Mouse (Mus musculus) kidney, embryonic 15.5 days (tissue): ENCODE data around the gene Errfi1. TPM values are rescaled to one million over a fixed set of nuclear protein-coding genes. Genes with fewer than 3 reads are reported as not detected.
A peak's percentile ranks its signal among the peaks of the same experiment; 100 is the strongest.

Source experiments
- ATAC-seq: fragments of 200-750 bp; cut with Nextera tagmentation; replicated peaks from 2 replicates; pipeline ENCODE4 v1.8.0; 2017; ENCODE audit warnings: moderate TSS enrichment; ENCODE audit not compliant: low FRiP score
- H3K27ac ChIP-seq: fragments of 300-500 bp; sonication (generic); 2 replicates; pipeline ENCODE4 v1.5.1; 2015; ENCODE audit warnings: mild to moderate bottlenecking, inconsistent platforms
- H3K27me3 ChIP-seq: fragments of 300-500 bp; sonication (generic); 2 replicates; pipeline ENCODE4 v1.6.1; 2015; ENCODE audit warnings: inconsistent platforms
- H3K36me3 ChIP-seq: fragments of 300-500 bp; sonication (generic); 2 replicates; pipeline ENCODE4 v1.6.1; 2015; ENCODE audit warnings: inconsistent platforms
- H3K4me1 ChIP-seq: fragments of 300-500 bp; sonication (generic); 2 replicates; pipeline ENCODE4 v1.6.1; 2015; ENCODE audit warnings: inconsistent platforms
- H3K4me2 ChIP-seq: fragments of 300-500 bp; sonication (generic); 2 replicates; pipeline ENCODE4 v1.6.1; 2015; ENCODE audit warnings: moderate library complexity, mild to moderate bottlenecking, inconsistent platforms
- H3K4me3 ChIP-seq: fragments of 300-500 bp; sonication (generic); replicated peaks from 2 replicates; pipeline ENCODE4 v1.5.1; 2015; ENCODE audit warnings: mild to moderate bottlenecking, inconsistent platforms
- H3K9ac ChIP-seq: fragments of 300-500 bp; sonication (generic); 2 replicates; pipeline ENCODE4 v1.6.1; 2015; ENCODE audit warnings: mild to moderate bottlenecking, inconsistent platforms
- H3K9me3 ChIP-seq: fragments of 300-500 bp; sonication (generic); replicated peaks from 2 replicates; pipeline ENCODE4 v1.6.1; 2016; ENCODE audit warnings: inconsistent platforms
- WGBS: fragments of 180-500 bp; shearing (Covaris S2); methylation state at CpG from one replicate; pipeline ENCODE4 v1.1.7; 2015; ENCODE audit warnings: mixed read lengths; 5-methylcytosine and 5-hydroxymethylcytosine counted together
- polyA plus RNA-seq: library from polyadenylated mRNA; unstranded; fragments of >200 nt; fragmentation: Nextera tagmentation; extraction: Ambion mirVana; gene quantifications from 2 replicates; pipeline ENCODE4 v1.2.1, GENCODE M21; 2015

The Errfi1 gene
- polyA plus RNA-seq, 1 experiment from 2014 or later = 34.2 TPM

DNA sequence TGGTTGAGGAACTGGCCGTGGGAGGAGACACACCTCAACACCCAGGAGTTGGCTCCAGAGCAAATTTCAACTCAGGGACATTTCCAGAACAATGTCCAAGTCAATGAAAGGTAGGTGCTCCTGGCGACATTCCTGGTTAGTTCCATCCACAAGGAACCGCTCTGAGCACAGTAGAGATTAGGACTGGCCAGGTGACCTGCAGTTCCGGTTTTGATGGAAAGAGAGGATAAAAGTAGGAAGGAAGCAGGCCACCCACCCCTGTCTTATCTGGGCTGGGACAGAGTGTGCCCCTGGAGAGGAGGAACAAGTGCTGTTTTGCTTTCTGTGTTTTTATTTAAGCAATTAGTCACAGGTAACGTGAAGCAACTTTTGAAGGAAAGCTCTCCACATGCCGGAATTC, 28.8 kb upstream of the Errfi1 start:
- ATAC-seq = 0 out of 2 replicates have a peak, but pooled peaks have one; percentile 20
- H3K4me3 ChIP-seq = no peak overlapping the region
- WGBS = 39% methylated on average over 6 of the region's 6 CpGs
- no peak overlapping the region for H3K4me2 ChIP-seq
- no peaks in the 10 kb centered on the region for H3K9me3 ChIP-seq
- H3K36me3 ChIP-seq = no peaks in the 10 kb centered on the region
- peaks cover 82% of the 10 kb centered on the region for H3K4me1 ChIP-seq
- no peak overlapping the region for H3K9ac ChIP-seq
- peak overlapping the region; percentile 93 for H3K27ac ChIP-seq
- no peaks in the 10 kb centered on the region for H3K27me3 ChIP-seq

DNA sequence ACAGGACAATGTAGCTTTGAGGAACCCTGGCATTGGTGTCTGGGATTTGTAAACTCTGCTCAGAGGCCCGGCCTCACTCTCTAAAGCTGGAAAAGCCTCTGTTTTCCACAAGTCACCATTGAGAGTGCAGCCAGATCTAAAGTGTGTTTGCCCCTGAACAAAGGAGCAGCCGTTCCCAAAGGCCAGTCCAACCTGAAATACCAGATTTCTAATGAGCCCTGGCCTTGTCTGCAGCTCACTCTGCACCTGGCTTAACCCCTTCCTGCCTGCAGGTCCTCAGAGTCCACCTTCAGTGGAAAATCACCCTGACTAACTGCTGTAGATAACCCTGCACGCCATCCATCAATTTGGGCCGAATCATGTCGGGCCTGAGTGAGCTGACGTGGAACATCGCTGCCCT, 28.2 kb upstream of the Errfi1 start:
- ATAC-seq = peak; percentile 63
- Histone ChIP-seq H3K4me3 (no peak overlapping the region), H3K4me2 (peak overlapping the region; percentile 5; the same call in 1 of the 2 replicates), H3K9me3 (no peaks in the 10 kb centered on the region), H3K9ac (peak overlapping the region; percentile 15; the same call in 1 of the 2 replicates), H3K27me3 (no peaks in the 10 kb centered on the region), H3K27ac (peak overlapping the region; percentile 93), H3K4me1 (peaks cover 77% of the 10 kb centered on the region), H3K36me3 (no peaks in the 10 kb centered on the region)
- WGBS = 16% methylated on average over 7 of the region's 7 CpGs

DNA sequence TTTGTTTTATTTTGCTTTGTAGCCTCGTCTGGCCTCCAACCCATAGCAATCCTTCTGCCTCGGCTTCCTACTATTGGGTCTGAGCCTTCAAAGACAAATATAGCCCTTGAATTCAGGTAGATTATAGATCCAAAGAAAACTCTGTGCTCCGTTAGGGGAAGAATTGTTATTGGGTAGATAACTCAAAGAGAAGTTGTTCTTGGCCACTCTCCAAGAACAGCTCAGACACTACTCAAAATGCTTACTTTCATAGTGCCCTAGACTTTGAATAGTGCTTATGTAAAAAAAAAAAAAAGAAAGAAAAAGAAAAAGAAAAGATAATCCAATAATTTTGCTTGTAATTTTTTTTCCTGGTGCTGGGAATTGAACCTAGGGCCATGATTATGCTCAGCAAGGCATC, 22.4 kb upstream of the Errfi1 start:
- Histone ChIP-seq H3K4me1 (peaks cover 30% of the 10 kb centered on the region), H3K36me3 (no peaks in the 10 kb centered on the region), H3K4me3 (no peak overlapping the region), H3K9ac (no peak overlapping the region), H3K27me3 (no peaks in the 10 kb centered on the region), H3K4me2 (no peak overlapping the region), H3K27ac (no peak overlapping the region), H3K9me3 (no peaks in the 10 kb centered on the region)
- 53% methylated on average over 3 of the region's 3 CpGs for WGBS
- ATAC-seq = no peak

DNA sequence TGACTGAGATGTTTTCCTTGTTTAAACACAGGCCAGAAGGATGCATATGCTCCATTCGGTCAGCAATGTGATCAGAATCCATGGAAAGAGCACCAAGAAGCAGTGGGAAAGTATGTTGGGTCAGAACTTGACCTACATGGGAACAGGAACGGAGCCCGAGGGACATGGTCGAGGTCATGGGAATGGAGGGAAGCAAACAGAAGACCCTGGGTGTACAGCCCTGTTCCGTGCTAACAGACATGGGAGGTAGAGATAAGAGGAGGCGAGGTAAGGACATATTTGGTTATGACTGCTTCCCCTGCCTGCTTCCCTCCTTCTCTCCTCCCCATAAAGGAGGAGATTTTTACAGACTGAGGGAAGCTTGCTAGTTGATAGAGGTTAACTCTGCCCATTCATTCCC, 21.8 kb upstream of the Errfi1 start:
- Histone ChIP-seq H3K27ac (no peak overlapping the region; the same call in 1 of the 2 replicates), H3K36me3 (no peaks in the 10 kb centered on the region), H3K4me3 (no peak overlapping the region), H3K4me2 (no peak overlapping the region), H3K9me3 (no peaks in the 10 kb centered on the region), H3K9ac (no peak overlapping the region), H3K4me1 (peaks cover 24% of the 10 kb centered on the region), H3K27me3 (no peaks in the 10 kb centered on the region)
- 85% methylated on average over 6 of the region's 6 CpGs for WGBS
- no peak for ATAC-seq

DNA sequence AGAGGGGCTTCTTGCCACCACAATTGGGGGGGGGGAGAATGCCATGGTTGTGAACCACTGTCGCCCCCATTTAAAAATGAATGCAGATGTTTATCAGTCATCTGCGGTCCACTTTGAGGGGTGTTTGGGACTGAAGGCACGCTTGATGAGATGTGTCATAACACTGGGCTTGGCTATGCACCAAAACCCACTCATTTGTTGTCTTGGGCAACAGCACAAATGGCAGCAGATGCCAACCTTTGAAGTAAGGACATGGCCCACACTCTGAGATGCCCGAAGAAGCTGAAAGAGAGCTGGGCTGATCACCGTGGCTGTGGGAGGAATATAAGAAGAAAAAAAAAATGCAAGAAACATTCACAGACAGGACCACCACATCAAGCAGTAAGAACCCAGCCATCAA, 18.6 kb upstream of the Errfi1 start:
- no peak overlapping the region for H3K27ac ChIP-seq
- H3K36me3 ChIP-seq = no peaks in the 10 kb centered on the region
- no peak overlapping the region for H3K9ac ChIP-seq
- no peak for ATAC-seq
- 75% methylated on average over 5 of the region's 5 CpGs for WGBS
- 0 out of 2 replicates have a peak, but pooled peaks cover 10% of the 10 kb centered on the region for H3K4me1 ChIP-seq
- no peaks in the 10 kb centered on the region for H3K9me3 ChIP-seq
- no peaks in the 10 kb centered on the region for H3K27me3 ChIP-seq
- H3K4me2 ChIP-seq = no peak overlapping the region
- no peak overlapping the region for H3K4me3 ChIP-seq

DNA sequence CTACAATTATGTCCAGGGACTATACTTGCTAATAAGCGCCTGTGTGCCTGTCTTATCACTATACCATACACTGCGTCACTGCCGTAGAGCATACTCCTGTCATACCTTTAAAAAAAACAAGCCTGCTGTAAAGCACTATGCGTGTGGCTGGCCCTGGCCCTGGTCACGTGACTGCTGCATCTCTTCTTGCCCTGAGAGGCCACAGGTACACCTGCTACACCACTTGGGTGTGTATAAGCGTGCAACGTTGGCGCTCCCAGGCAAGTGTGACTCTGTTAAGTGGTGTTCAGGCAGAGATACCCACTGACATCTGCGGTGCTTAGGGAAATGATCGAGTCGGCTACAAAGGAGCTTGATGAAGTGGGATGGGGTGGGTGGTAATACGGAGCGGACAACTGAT, 17.5 kb upstream of the Errfi1 start:
- H3K9me3 ChIP-seq = no peaks in the 10 kb centered on the region
- no peak overlapping the region for H3K4me3 ChIP-seq
- no peak overlapping the region for H3K27ac ChIP-seq
- no peak overlapping the region for H3K9ac ChIP-seq
- H3K4me1 ChIP-seq = 0 out of 2 replicates have a peak, but pooled peaks cover 10% of the 10 kb centered on the region
- H3K36me3 ChIP-seq = no peaks in the 10 kb centered on the region
- ATAC-seq = no peak
- whole genome bisulfite sequencing = 95% methylated on average over 13 of the region's 13 CpGs
- H3K4me2 ChIP-seq = no peak overlapping the region
- no peaks in the 10 kb centered on the region for H3K27me3 ChIP-seq

DNA sequence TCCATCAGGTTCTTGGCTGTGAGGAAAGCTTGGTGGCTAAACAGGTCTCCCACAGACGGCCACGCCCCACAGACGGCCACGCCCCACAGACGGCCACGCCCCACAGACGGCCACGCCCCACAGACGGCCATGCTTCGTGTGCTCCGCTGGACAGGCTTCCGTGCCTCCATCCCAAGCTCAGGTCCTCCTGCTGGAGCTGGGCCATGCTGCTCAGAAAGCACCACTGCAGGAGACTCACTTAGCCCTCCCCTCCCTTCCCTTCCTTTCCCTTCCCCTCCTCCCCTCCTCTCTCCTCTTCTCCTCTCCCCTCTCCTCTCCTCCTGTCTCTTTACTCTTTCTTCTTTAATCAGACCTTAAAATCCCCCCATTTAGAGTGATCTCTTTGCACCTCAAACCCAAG, 16.8 kb upstream of the Errfi1 start:
- Histone ChIP-seq H3K4me3 (no peak overlapping the region), H3K27me3 (no peaks in the 10 kb centered on the region), H3K9ac (no peak overlapping the region), H3K4me1 (0 out of 2 replicates have a peak, but pooled peaks cover 10% of the 10 kb centered on the region), H3K36me3 (no peaks in the 10 kb centered on the region), H3K27ac (0 out of 2 replicates have a peak overlapping the region, but pooled peaks have one; percentile 48), H3K4me2 (no peak overlapping the region), H3K9me3 (no peaks in the 10 kb centered on the region)
- ATAC-seq = no peak
- WGBS = 87% methylated on average over 12 of the region's 12 CpGs

DNA sequence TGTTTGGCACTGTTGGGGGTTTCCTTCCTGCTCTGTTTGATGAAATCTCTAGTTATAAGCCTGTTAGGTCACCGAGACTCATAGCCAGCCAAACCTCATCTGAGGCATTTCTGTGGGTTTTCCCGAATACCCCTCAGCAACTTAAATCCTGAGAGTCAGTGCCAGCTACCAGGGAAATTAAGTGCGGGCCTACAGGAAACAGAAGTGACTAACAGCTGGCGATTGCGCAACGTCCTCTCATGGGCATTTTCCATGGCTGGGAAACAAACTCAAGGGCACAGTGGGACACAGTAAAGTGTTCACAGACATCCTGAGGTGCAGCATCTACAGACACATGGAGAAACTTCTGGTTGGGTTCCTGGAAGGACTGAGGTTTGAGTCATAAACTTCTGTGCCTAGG, 16.3 kb upstream of the Errfi1 start:
- Histone ChIP-seq H3K27ac (peak overlapping the region; percentile 48; the same call in 1 of the 2 replicates), H3K36me3 (no peaks in the 10 kb centered on the region), H3K4me2 (no peak overlapping the region), H3K9me3 (no peaks in the 10 kb centered on the region), H3K9ac (no peak overlapping the region), H3K27me3 (no peaks in the 10 kb centered on the region), H3K4me1 (0 out of 2 replicates have a peak, but pooled peaks cover 10% of the 10 kb centered on the region), H3K4me3 (no peak overlapping the region)
- ATAC-seq = no peak
- WGBS = 76% methylated on average over 6 of the region's 6 CpGs

DNA sequence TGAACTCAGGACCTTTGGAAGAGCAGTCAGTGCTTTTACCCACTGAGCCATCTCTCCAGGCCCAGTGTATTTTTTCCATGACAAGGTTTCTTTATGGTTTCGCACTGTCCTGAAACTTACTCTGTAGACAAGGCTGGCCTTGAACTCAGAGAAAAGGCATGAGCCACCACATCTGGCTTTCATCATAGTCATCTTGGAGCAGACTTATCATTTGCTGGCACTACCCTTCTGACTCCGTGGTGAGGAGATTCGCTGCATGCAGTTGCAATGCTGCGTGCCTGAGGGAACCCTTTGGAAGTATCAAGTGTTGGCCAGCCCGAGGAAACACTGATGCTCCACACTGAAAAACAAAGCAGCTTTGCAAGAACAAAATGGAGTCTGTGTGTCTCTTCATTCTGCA, 11.7 kb upstream of the Errfi1 start:
- H3K27me3 ChIP-seq = no peaks in the 10 kb centered on the region
- no peak overlapping the region for H3K4me2 ChIP-seq
- H3K36me3 ChIP-seq = no peaks in the 10 kb centered on the region
- WGBS = 89% methylated on average over 5 of the region's 5 CpGs
- 0 out of 2 replicates have a peak, but pooled peaks cover 4% of the 10 kb centered on the region for H3K4me1 ChIP-seq
- no peak for ATAC-seq
- no peaks in the 10 kb centered on the region for H3K9me3 ChIP-seq
- H3K4me3 ChIP-seq = no peak overlapping the region
- H3K9ac ChIP-seq = no peak overlapping the region
- H3K27ac ChIP-seq = no peak overlapping the region

DNA sequence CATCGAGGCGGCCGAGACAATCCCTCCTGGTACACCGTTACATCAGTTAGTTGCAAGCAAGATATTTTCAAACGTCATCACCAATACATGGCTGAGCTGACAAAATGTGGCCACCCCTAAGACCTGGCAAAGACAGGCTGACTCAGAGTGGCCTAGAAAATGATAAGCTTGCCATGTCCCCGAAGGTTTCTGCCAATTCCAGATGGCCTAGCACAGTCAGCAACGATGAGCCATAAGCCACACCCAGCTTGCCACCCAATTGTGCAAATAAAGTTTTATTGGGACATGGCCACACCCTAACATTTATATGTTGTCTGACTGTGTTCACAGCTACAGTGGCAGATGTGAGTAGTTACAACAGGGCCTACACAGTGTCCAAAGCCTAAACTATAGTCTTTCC, 10.5 kb upstream of the Errfi1 start:
- Histone ChIP-seq H3K9ac (no peak overlapping the region), H3K4me3 (no peak overlapping the region), H3K4me1 (no peaks in the 10 kb centered on the region), H3K36me3 (no peaks in the 10 kb centered on the region), H3K9me3 (no peaks in the 10 kb centered on the region), H3K27me3 (no peaks in the 10 kb centered on the region), H3K27ac (no peak overlapping the region), H3K4me2 (no peak overlapping the region)
- no peak for ATAC-seq
- 78% methylated on average over 7 of the region's 7 CpGs for WGBS

DNA sequence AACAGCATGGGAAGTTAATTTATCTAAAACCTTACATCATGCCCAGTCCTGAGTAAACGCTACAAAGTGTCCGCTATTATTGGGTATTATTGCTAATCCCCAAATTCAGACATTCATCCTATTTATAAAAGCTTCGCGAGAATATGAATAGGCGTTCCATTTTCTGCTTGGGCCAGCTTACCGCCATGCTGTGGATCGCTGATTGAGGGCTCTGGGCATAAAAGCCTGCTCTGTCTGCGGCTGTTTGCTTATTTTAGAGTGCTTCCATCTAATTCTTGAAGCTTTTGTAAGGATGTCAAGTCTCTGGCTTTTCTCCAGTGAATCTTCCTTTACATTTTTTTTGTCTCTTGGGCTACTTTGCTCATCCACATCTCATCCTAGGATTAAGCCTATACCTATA, 7.4 kb upstream of the Errfi1 start:
- ATAC-seq = no peak
- Histone ChIP-seq H3K27me3 (no peaks in the 10 kb centered on the region), H3K4me3 (no peak overlapping the region), H3K9ac (no peak overlapping the region), H3K36me3 (no peaks in the 10 kb centered on the region), H3K4me2 (no peak overlapping the region), H3K9me3 (no peaks in the 10 kb centered on the region), H3K27ac (no peak overlapping the region), H3K4me1 (0 out of 2 replicates have a peak, but pooled peaks cover 3% of the 10 kb centered on the region)
- WGBS = 86% methylated on average over 8 of the region's 8 CpGs

DNA sequence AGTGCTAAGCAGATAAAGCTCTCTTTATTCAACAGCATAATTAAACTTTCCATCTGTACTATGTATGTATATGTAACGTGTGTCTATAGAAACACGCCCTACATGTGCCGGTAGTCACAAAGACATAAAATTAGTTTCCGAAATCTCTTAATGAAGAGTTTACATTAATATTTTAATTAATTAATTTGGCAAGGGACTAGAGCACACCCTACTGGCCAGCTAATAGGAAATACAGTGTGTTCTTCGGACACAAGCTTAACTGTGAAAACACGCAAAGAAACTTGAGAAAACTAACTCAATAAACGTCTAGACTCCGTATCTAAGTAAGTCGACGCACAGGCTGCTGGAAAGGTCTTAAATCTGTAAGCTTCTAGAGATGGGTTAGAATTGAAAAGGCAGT, 3.8 kb upstream of the Errfi1 start:
- no peaks in the 10 kb centered on the region for H3K9me3 ChIP-seq
- H3K27me3 ChIP-seq = no peaks in the 10 kb centered on the region
- H3K4me1 ChIP-seq = peaks cover 23% of the 10 kb centered on the region
- no peak overlapping the region for H3K4me3 ChIP-seq
- no peak overlapping the region for H3K4me2 ChIP-seq
- H3K36me3 ChIP-seq = no peaks in the 10 kb centered on the region
- H3K27ac ChIP-seq = no peak overlapping the region
- no peak for ATAC-seq
- 35% methylated on average over 10 of the region's 10 CpGs for WGBS
- H3K9ac ChIP-seq = no peak overlapping the region

DNA sequence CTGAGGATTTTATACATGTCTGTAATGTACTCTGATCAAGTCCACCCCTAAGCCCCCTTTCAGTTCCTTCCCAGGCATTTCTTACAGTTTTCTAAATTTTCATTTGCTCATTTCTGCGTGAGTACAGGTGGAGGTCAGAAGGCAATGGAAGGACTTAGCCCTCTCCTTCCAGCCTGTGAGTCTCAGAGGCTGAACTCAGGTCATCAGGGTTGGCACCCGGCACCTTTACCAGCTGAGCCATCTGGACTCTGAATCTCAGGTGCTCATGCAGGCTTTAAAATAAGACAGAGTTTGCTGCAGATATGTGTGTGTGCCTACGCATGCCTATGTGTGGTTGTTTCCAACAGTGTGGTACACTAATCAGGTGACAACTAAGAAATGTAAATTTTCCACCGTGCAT, 2.8 kb upstream of the Errfi1 start:
- Histone ChIP-seq H3K4me1 (peaks cover 25% of the 10 kb centered on the region), H3K4me2 (no peak overlapping the region), H3K9ac (no peak overlapping the region), H3K36me3 (no peaks in the 10 kb centered on the region), H3K4me3 (no peak overlapping the region), H3K27ac (no peak overlapping the region), H3K9me3 (no peaks in the 10 kb centered on the region), H3K27me3 (no peaks in the 10 kb centered on the region)
- ATAC-seq = no peak
- 89% methylated on average over 4 of the region's 4 CpGs for WGBS
